In the genomic region with DNA sequence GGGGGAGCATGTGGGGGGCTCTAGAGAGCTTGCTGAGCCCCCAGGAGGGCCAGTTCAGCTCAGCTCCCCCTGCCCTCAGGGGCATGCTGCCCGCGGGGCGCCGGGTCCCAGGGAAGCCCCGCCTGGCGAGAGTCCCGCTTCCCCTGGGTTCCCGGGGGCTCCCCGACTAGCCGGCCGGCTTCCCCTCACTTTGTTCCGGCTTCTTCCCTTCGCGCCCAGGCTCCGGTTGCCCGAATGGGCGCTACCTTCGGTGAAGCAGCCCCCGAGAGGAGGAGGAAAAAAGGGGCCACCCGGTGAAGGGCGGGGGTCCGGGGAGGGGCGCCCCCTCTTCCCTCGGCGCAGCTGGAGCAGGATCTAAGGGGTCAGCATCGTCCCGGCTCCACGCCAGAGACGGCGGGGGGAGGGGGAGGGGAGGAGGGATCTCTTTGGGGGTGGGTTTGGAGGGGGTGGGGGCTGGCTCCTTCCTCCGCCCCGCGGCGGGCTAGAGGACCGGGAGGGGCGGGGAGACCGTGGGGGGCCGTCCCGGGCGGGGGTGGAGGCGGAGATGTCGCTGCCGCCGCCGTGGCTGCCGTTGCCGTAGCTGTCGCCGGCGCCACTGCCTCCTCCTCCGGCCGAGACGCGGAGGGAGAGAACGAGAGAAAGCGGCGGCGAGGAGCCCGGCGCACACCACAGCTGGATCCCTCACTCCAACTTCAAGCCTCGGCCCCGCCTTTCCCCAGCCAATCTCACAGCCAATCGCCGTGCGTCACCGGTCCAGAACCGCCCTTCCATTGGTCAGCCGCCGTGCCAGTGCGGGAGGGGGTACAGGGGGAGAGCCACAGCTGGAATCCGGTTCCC, we compare ENCODE assay signal across 8 mouse cellular contexts. TPM values are rescaled to one million over a fixed set of nuclear protein-coding genes. Genes with fewer than 3 reads are reported as not detected.
DNase-seq lines count a peak whose midpoint lies in the region; ATAC-seq lines count a peak whose summit lies in the region.

A gene (minus strand): TSS at position 492 of the 837 bp plus-strand sequence.

- ATAC-seq in megakaryocyte, adult 5-6 weeks (ENCODE audit: poor library complexity, severe bottlenecking), result peak; percentile 76

- intact Hi-C loops in gastrocnemius, postnatal 14 days (cut with DNase I; ENCODE audit: low total_unique reads), result no loop called here

- peak; percentile 94 for DNase-seq in adrenal gland, adult 2 months
- peak; percentile 93 for DNase-seq in embryo, embryonic 11 days
- DNase-seq in gastrocnemius, postnatal 14 days, result peak; percentile 92
- DNase-seq in induced T-regulatory cell, adult 2 months (ENCODE audit: low read depth), result peak; percentile 84
- peak; percentile 67 to 84 for DNase-seq in left cerebral cortex, adult 8-10 months (ENCODE audit: low spot score in 2 of 2)
- peak; percentile 95 for DNase-seq in right cerebral cortex, postnatal 10 days (ENCODE audit: low spot score in 2 of 2)
- peak; percentile 89 for DNase-seq in urinary bladder, postnatal 14 days (ENCODE audit: low spot score)

RNA-seq across cellular contexts. Expression of the gene that starts here (rescaled TPM):
- under 1 TPM; 0.61 to 0.69 TPM for total RNA-seq in adrenal gland, adult 2 months (2021)
- 2.7 and 3.5 TPM in 2 replicates for polyA plus RNA-seq in adrenal gland, adult 2 months (2012; rRNA removed)
- 1 to 10 TPM; 4.9 to 6.1 TPM for total RNA-seq in gastrocnemius, postnatal 14 days (2021)
- 10 to 100 TPM; 58.2 to 71.7 (median 64.6) TPM for total RNA-seq in left cerebral cortex, adult 8-10 months (2022)
- total RNA-seq in megakaryocyte, adult 5-6 weeks (2015), result 0.96 and 0.98 TPM in 2 replicates
- 0.16 TPM in 1 of 2 replicates, not detected in the other for total RNA-seq in megakaryocyte, adult 5-6 weeks (2017)

Comparison
In these comparisons a context has a peak if more than half of its experiments do, and no peak if none do; other contexts are left out.
1. Peak in every context shown above with its lines: DNase-seq and ATAC-seq.
2. RNA of the gene that starts here (total RNA-seq): 58.2 to 71.7 TPM in left cerebral cortex, adult 8-10 months; 4.9 to 6.1 TPM in gastrocnemius, postnatal 14 days, 0.16 to 0.98 TPM in megakaryocyte, adult 5-6 weeks and 0.61 to 0.69 TPM in adrenal gland, adult 2 months; every median in the first group is over 4 times any median in the second.
3. Peak in ATAC-seq in megakaryocyte, adult 5-6 weeks; RNA of the gene not detected or under 1 TPM.